ENCODE assay signal across 9 mouse cellular contexts in the genomic region with DNA sequence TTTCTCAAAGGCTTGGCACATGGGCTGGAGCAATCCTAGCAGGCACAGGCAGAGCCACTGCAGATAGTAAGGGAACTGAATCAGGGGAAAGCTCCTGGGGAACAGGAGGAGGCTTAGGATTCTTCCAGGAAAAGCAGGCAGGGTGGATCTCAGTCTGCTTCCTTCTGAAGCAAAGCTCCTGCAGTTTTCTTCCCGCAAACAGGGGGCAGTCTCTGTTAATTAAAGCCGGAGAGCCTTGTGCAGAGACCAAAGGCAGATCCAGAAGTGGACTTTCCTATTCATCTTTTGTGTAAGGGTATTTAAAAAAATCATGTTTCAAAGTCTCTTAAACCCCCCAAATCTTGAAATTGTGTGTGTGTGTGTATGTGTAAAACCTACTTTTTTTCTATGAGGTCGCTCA. TPM values are rescaled to one million over a fixed set of nuclear protein-coding genes. Genes with fewer than 3 reads are reported as not detected.
A peak's percentile ranks its signal among the peaks of the same experiment; 100 is the strongest.
DNase-seq lines count a peak whose midpoint lies in the region; ATAC-seq and TF ChIP-seq lines count a peak whose summit lies in the region.
"Had no signal": no experiment of that assay in that cellular context is flagged by ENCODE, and none has a peak within 500 bp of the region (broad histone marks: within the 10 kb centered on the region; RNA-seq: fewer than 3 reads in every experiment).

No protein-coding gene starts in this region.

- no peaks in the 10 kb centered on the region for H3K36me3 ChIP-seq in intestine, postnatal 0 days (ENCODE audit: control insufficient read depth, insufficient read depth)
- no peaks in the 10 kb centered on the region for H3K36me3 ChIP-seq in intestine, embryonic 15.5 days
- H3K36me3 ChIP-seq in kidney, postnatal 0 days (ENCODE audit: insufficient read depth, low read length) = no peaks in the 10 kb centered on the region
- H3K36me3 ChIP-seq in intestine, embryonic 16.5 days (ENCODE audit: control insufficient read depth, insufficient read depth, low read length) = no peaks in the 10 kb centered on the region
- H3K36me3 ChIP-seq: midbrain, embryonic 12.5 days had no signal

- H3K9ac ChIP-seq in intestine, postnatal 0 days (ENCODE audit: low read depth, low read length) = no peak overlapping the region
- no peak overlapping the region for H3K9ac ChIP-seq in intestine, embryonic 15.5 days
- no peak overlapping the region for H3K9ac ChIP-seq in kidney, postnatal 0 days (ENCODE audit: low read depth, low read length)
- no peak overlapping the region for H3K9ac ChIP-seq in intestine, embryonic 16.5 days (ENCODE audit: low read depth, low read length)
- H3K9ac ChIP-seq: midbrain, embryonic 12.5 days had no signal

- peak; percentile 70 for TF ChIP-seq CTCF in intestine, postnatal 0 days (IDR thresholded peaks at IDR 0.05; ENCODE audit: low read depth)
- peak; percentile 67 for TF ChIP-seq CTCF in kidney, postnatal 0 days (IDR thresholded peaks at IDR 0.05; ENCODE audit: low read depth)

- H3K4me3 ChIP-seq in intestine, postnatal 0 days (ENCODE audit: low read depth, low read length) = no peak overlapping the region
- H3K4me3 ChIP-seq in intestine, embryonic 15.5 days (replicated peaks) = no peak overlapping the region
- H3K4me3 ChIP-seq in kidney, postnatal 0 days (replicated peaks; ENCODE audit: low read depth, low read length) = no peak overlapping the region
- H3K4me3 ChIP-seq in intestine, embryonic 16.5 days (ENCODE audit: low read length) = no peak overlapping the region
- H3K4me3 ChIP-seq: midbrain, embryonic 12.5 days had no signal

- peak; percentile 37 for DNase-seq in MN1 (ENCODE audit: low spot score)
- DNase-seq in adrenal gland, postnatal 10 days = peak; percentile 62
- DNase-seq in kidney, postnatal 0 days (ENCODE audit: low spot score) = peak; percentile 60
- peak; percentile 59 for DNase-seq in lung, postnatal 10 days
- DNase-seq in urinary bladder, postnatal 10 days (ENCODE audit: low spot score) = no peak

- no peaks in the 10 kb centered on the region for H3K4me1 ChIP-seq in intestine, postnatal 0 days (replicated peaks; ENCODE audit: control insufficient read depth, insufficient read depth, low read length)
- H3K4me1 ChIP-seq in intestine, embryonic 15.5 days (replicated peaks) = peaks cover 17% of the 10 kb centered on the region; the same call in 1 of the 2 replicates
- peaks cover 3% of the 10 kb centered on the region; the same call in 1 of the 2 replicates for H3K4me1 ChIP-seq in kidney, postnatal 0 days (replicated peaks; ENCODE audit: insufficient read depth, low read length)
- 0 out of 2 replicates have a peak, but pooled peaks cover 10% of the 10 kb centered on the region for H3K4me1 ChIP-seq in intestine, embryonic 16.5 days (ENCODE audit: control insufficient read depth, insufficient read depth, low read length)

- peaks cover 47% of the 10 kb centered on the region for H3K27me3 ChIP-seq in intestine, postnatal 0 days (replicated peaks; ENCODE audit: control insufficient read depth, insufficient read depth, low read length)
- peaks cover 52% of the 10 kb centered on the region for H3K27me3 ChIP-seq in intestine, embryonic 15.5 days (replicated peaks)
- H3K27me3 ChIP-seq in kidney, postnatal 0 days (ENCODE audit: insufficient read depth, low read length) = peaks cover 41% of the 10 kb centered on the region
- peaks cover 47% of the 10 kb centered on the region for H3K27me3 ChIP-seq in intestine, embryonic 16.5 days (replicated peaks; ENCODE audit: control insufficient read depth, insufficient read depth, low read length)

- WGBS in intestine, postnatal 0 days = 20% methylated on average over 3 of the region's 3 CpGs
- WGBS in intestine, embryonic 15.5 days = 24% methylated on average over 3 of the region's 3 CpGs
- 14% methylated on average over 3 of the region's 3 CpGs for WGBS in kidney, postnatal 0 days
- WGBS in intestine, embryonic 16.5 days = 24% methylated on average over 3 of the region's 3 CpGs

- no peak overlapping the region for H3K27ac ChIP-seq in intestine, postnatal 0 days (ENCODE audit: low read depth, low read length)
- no peak overlapping the region for H3K27ac ChIP-seq in intestine, embryonic 15.5 days
- no peak overlapping the region for H3K27ac ChIP-seq in kidney, postnatal 0 days
- H3K27ac ChIP-seq in intestine, embryonic 16.5 days (ENCODE audit: low read length) = no peak overlapping the region
- H3K27ac ChIP-seq: midbrain, embryonic 12.5 days had no signal

- H3K4me2 ChIP-seq in intestine, postnatal 0 days (replicated peaks; ENCODE audit: low read depth) = no peak overlapping the region
- H3K4me2 ChIP-seq in intestine, embryonic 15.5 days (replicated peaks) = no peak overlapping the region
- H3K4me2 ChIP-seq in kidney, postnatal 0 days (ENCODE audit: low read length) = no peak overlapping the region
- no peak overlapping the region for H3K4me2 ChIP-seq in intestine, embryonic 16.5 days (ENCODE audit: low read depth, low read length)
- H3K4me2 ChIP-seq: midbrain, embryonic 12.5 days had no signal

- no peak for ATAC-seq in intestine, postnatal 0 days
- ATAC-seq in intestine, embryonic 15.5 days = no peak
- no peak for ATAC-seq in kidney, postnatal 0 days (replicated peaks; ENCODE audit: low FRiP score, low read depth)
- ATAC-seq in intestine, embryonic 16.5 days = no peak

- H3K9me3 ChIP-seq in intestine, postnatal 0 days (ENCODE audit: control insufficient read depth) = no peaks in the 10 kb centered on the region
- H3K9me3 ChIP-seq in intestine, embryonic 15.5 days = no peaks in the 10 kb centered on the region
- H3K9me3 ChIP-seq in kidney, postnatal 0 days (replicated peaks; ENCODE audit: low read length) = no peaks in the 10 kb centered on the region
- H3K9me3 ChIP-seq in intestine, embryonic 16.5 days (ENCODE audit: control insufficient read depth, low read length) = no peaks in the 10 kb centered on the region
- H3K9me3 ChIP-seq: midbrain, embryonic 12.5 days had no signal

RNA-seq across cellular contexts. Expression of gene Shisa9, which starts 3.1 kb away (rescaled TPM):
- 0.37 and 0.78 TPM in 2 replicates for polyA plus RNA-seq in intestine, postnatal 0 days (2015; fragmentation: Nextera tagmentation; extraction: Ambion mirVana)
- polyA plus RNA-seq in intestine, embryonic 15.5 days (2015; fragmentation: Nextera tagmentation; extraction: Ambion mirVana) = 1.0 and 1.2 TPM in 2 replicates
- total RNA-seq in adrenal gland, postnatal 10 days (2021) = 1 to 10 TPM; 2.3 to 3.3 TPM
- polyA plus RNA-seq in kidney, postnatal 0 days (2015; fragmentation: Nextera tagmentation; extraction: Ambion mirVana) = 0.37 and 0.51 TPM in 2 replicates
- polyA plus RNA-seq in intestine, embryonic 16.5 days (2015; fragmentation: Nextera tagmentation; extraction: Ambion mirVana) = 0.55 and 0.62 TPM in 2 replicates
